Mouse (Mus musculus): Measurements from ENCODE around the gene Cap1.

The Cap1 gene

GRCm38 (mm10) chr4:122915985-122916384, 30.1 kb upstream of the Cap1 start:
- no peaks in the 10 kb centered on the region for H3K36me3 ChIP-seq (ENCODE audit: insufficient read depth, low read length)
- H3K4me3 ChIP-seq (replicated peaks; ENCODE audit: low read length) = no peak overlapping the region
- H3K4me1 ChIP-seq (replicated peaks; ENCODE audit: low read depth, low read length) = no peaks in the 10 kb centered on the region
- TF ChIP-seq CTCF (conservative IDR thresholded peaks at IDR 0.05; ENCODE audit: low read length) = no peak
- TF ChIP-seq NANOG (IDR thresholded peaks at IDR 0.05; ENCODE audit: borderline replicate concordance, low read length) = no peak
- TF ChIP-seq POU5F1 (IDR thresholded peaks at IDR 0.05; ENCODE audit: borderline replicate concordance, low read length) = no peak
- peaks cover 3% of the 10 kb centered on the region; the same call in 1 of the 2 replicates for H3K27me3 ChIP-seq (ENCODE audit: insufficient read depth, low read length)
- H3K9me3 ChIP-seq (ENCODE audit: low read length) = peaks cover 5% of the 10 kb centered on the region; the same call in 1 of the 2 replicates

GRCm38 (mm10) chr4:122914186-122914585, 28.3 kb upstream of the Cap1 start:
- TF ChIP-seq POU5F1 (IDR thresholded peaks at IDR 0.05; ENCODE audit: borderline replicate concordance, low read length) (no peak), NANOG (IDR thresholded peaks at IDR 0.05; ENCODE audit: borderline replicate concordance, low read length) (no peak), CTCF (conservative IDR thresholded peaks at IDR 0.05; ENCODE audit: low read length) (no peak)
- Histone ChIP-seq H3K36me3 (ENCODE audit: insufficient read depth, low read length) (no peaks in the 10 kb centered on the region), H3K4me1 (replicated peaks; ENCODE audit: low read depth, low read length) (peaks cover 2% of the 10 kb centered on the region; the same call in 1 of the 2 replicates), H3K27me3 (ENCODE audit: insufficient read depth, low read length) (peaks cover 2% of the 10 kb centered on the region; the same call in 1 of the 2 replicates), H3K9me3 (ENCODE audit: low read length) (peaks cover 5% of the 10 kb centered on the region; the same call in 1 of the 2 replicates), H3K4me3 (replicated peaks; ENCODE audit: low read length) (no peak overlapping the region)

- Histone ChIP-seq H3K27me3 (ENCODE audit: insufficient read depth, low read length) (no peaks in the 10 kb centered on the region), H3K4me1 (replicated peaks; ENCODE audit: low read depth, low read length) (peaks cover 2% of the 10 kb centered on the region; the same call in 1 of the 2 replicates), H3K4me3 (replicated peaks; ENCODE audit: low read length) (no peak overlapping the region), H3K36me3 (ENCODE audit: insufficient read depth, low read length) (no peaks in the 10 kb centered on the region), H3K9me3 (ENCODE audit: low read length) (peaks cover 5% of the 10 kb centered on the region; the same call in 1 of the 2 replicates)
- TF ChIP-seq POU5F1 (IDR thresholded peaks at IDR 0.05; ENCODE audit: borderline replicate concordance, low read length) (no peak), CTCF (conservative IDR thresholded peaks at IDR 0.05; ENCODE audit: low read length) (peak; percentile 77)
Measured at GRCm38 (mm10) chr4:122912613-122913012, 26.8 kb upstream of the Cap1 start.

- Histone ChIP-seq H3K9me3 (ENCODE audit: low read length) (no peaks in the 10 kb centered on the region), H3K36me3 (ENCODE audit: insufficient read depth, low read length) (no peaks in the 10 kb centered on the region), H3K4me1 (replicated peaks; ENCODE audit: low read depth, low read length) (peaks cover 2% of the 10 kb centered on the region; the same call in 1 of the 2 replicates), H3K27me3 (ENCODE audit: insufficient read depth, low read length) (no peaks in the 10 kb centered on the region), H3K4me3 (replicated peaks; ENCODE audit: low read length) (no peak overlapping the region)
- TF ChIP-seq CTCF (conservative IDR thresholded peaks at IDR 0.05; ENCODE audit: low read length) (peak; percentile 87), POU5F1 (IDR thresholded peaks at IDR 0.05; ENCODE audit: borderline replicate concordance, low read length) (no peak), NANOG (IDR thresholded peaks at IDR 0.05; ENCODE audit: borderline replicate concordance, low read length) (no peak)
Measured at GRCm38 (mm10) chr4:122910577-122910976, 24.7 kb upstream of the Cap1 start.

GRCm38 (mm10) chr4:122909572-122910189, 23.8 kb upstream of the Cap1 start:
- TF ChIP-seq POU5F1 (IDR thresholded peaks at IDR 0.05; ENCODE audit: borderline replicate concordance, low read length) (no peak), CTCF (conservative IDR thresholded peaks at IDR 0.05; ENCODE audit: low read length) (no peak), NANOG (IDR thresholded peaks at IDR 0.05; ENCODE audit: borderline replicate concordance, low read length) (no peak)
- Histone ChIP-seq H3K36me3 (ENCODE audit: insufficient read depth, low read length) (no peaks in the 10 kb centered on the region), H3K4me3 (replicated peaks; ENCODE audit: low read length) (no peak overlapping the region), H3K27me3 (ENCODE audit: insufficient read depth, low read length) (no peaks in the 10 kb centered on the region), H3K4me1 (replicated peaks; ENCODE audit: low read depth, low read length) (peaks cover 2% of the 10 kb centered on the region; the same call in 1 of the 2 replicates), H3K9me3 (ENCODE audit: low read length) (no peaks in the 10 kb centered on the region)

GRCm38 (mm10) chr4:122905359-122905758, 19.5 kb upstream of the Cap1 start:
- Histone ChIP-seq H3K9me3 (ENCODE audit: low read length) (no peaks in the 10 kb centered on the region), H3K4me1 (replicated peaks; ENCODE audit: low read depth, low read length) (no peaks in the 10 kb centered on the region), H3K4me3 (replicated peaks; ENCODE audit: low read length) (no peak overlapping the region), H3K27me3 (ENCODE audit: insufficient read depth, low read length) (peaks cover 7% of the 10 kb centered on the region), H3K36me3 (ENCODE audit: insufficient read depth, low read length) (no peaks in the 10 kb centered on the region)
- TF ChIP-seq POU5F1 (IDR thresholded peaks at IDR 0.05; ENCODE audit: borderline replicate concordance, low read length) = no peak
- no peak for TF ChIP-seq NANOG (IDR thresholded peaks at IDR 0.05; ENCODE audit: borderline replicate concordance, low read length)
- TF ChIP-seq CTCF (conservative IDR thresholded peaks at IDR 0.05; ENCODE audit: low read length) = no peak

GRCm38 (mm10) chr4:122903709-122904108, 17.9 kb upstream of the Cap1 start:
- no peaks in the 10 kb centered on the region for H3K4me1 ChIP-seq (replicated peaks; ENCODE audit: low read depth, low read length)
- no peaks in the 10 kb centered on the region for H3K36me3 ChIP-seq (ENCODE audit: insufficient read depth, low read length)
- TF ChIP-seq NANOG (IDR thresholded peaks at IDR 0.05; ENCODE audit: borderline replicate concordance, low read length) (no peak), CTCF (conservative IDR thresholded peaks at IDR 0.05; ENCODE audit: low read length) (no peak), POU5F1 (IDR thresholded peaks at IDR 0.05; ENCODE audit: borderline replicate concordance, low read length) (no peak)
- no peak overlapping the region for H3K4me3 ChIP-seq (replicated peaks; ENCODE audit: low read length)
- no peaks in the 10 kb centered on the region for H3K9me3 ChIP-seq (ENCODE audit: low read length)
- H3K27me3 ChIP-seq (ENCODE audit: insufficient read depth, low read length) = peaks cover 12% of the 10 kb centered on the region

GRCm38 (mm10) chr4:122902156-122902555, 16.3 kb upstream of the Cap1 start:
- H3K36me3 ChIP-seq (ENCODE audit: insufficient read depth, low read length) = no peaks in the 10 kb centered on the region
- H3K4me1 ChIP-seq (replicated peaks; ENCODE audit: low read depth, low read length) = peaks cover 8% of the 10 kb centered on the region
- TF ChIP-seq CTCF (conservative IDR thresholded peaks at IDR 0.05; ENCODE audit: low read length) (peak; percentile 14; the same call in 1 of the 2 replicates), POU5F1 (IDR thresholded peaks at IDR 0.05; ENCODE audit: borderline replicate concordance, low read length) (no peak)
- peaks cover 12% of the 10 kb centered on the region for H3K27me3 ChIP-seq (ENCODE audit: insufficient read depth, low read length)
- H3K9me3 ChIP-seq (ENCODE audit: low read length) = no peaks in the 10 kb centered on the region
- H3K4me3 ChIP-seq (replicated peaks; ENCODE audit: low read length) = no peak overlapping the region

GRCm38 (mm10) chr4:122898313-122898712, 12.5 kb upstream of the Cap1 start:
- TF ChIP-seq CTCF (conservative IDR thresholded peaks at IDR 0.05; ENCODE audit: low read length) = peak; percentile 66
- TF ChIP-seq POU5F1 (IDR thresholded peaks at IDR 0.05; ENCODE audit: borderline replicate concordance, low read length) = no peak
- Histone ChIP-seq H3K4me1 (replicated peaks; ENCODE audit: low read depth, low read length) (peaks cover 12% of the 10 kb centered on the region), H3K36me3 (ENCODE audit: insufficient read depth, low read length) (no peaks in the 10 kb centered on the region), H3K4me3 (replicated peaks; ENCODE audit: low read length) (no peak overlapping the region), H3K9me3 (ENCODE audit: low read length) (no peaks in the 10 kb centered on the region), H3K27me3 (ENCODE audit: insufficient read depth, low read length) (peaks cover 19% of the 10 kb centered on the region)

Measured in E14TG2a.4 (cell line).